Mouse (Mus musculus): ENCODE results near the gene Olfr1013. TPM values are rescaled to one million over a fixed set of nuclear protein-coding genes. Genes with fewer than 3 reads are reported as not detected.

The Olfr1013 gene
- not detected for polyA plus RNA-seq (2017; shearing (Covaris generic))

GRCm38 (mm10) chr2:85766798-85767197, at the start of gene Olfr1013:
Gene Olfr1013 (plus strand): TSS chr2:85767098.

GRCm38 (mm10) chr2:85762666-85763065, 4.2 kb upstream of the Olfr1013 start, which contains the start of gene Olfr1012:
Gene Olfr1012 (minus strand): TSS chr2:85762766.

DNA sequence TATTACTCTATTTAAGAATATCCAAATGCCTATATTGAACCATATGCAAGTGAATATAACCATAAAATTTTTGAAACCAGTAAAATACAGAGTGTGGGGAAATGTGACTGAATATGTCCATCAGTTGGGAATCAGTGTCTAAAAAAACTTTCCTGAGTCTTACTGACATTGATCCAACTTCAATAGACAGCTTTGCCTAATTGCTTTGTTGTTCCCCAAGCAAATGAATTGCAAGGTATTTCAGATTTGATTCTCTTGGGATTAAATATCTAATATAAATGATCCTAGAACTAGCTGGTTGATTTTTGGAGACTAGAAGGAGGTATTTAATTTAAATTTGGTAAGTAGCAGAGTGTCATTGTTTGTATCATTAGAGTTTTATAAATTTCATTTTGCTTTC, 5.5 kb downstream of the Olfr1013 start, which contains the start of gene Olfr1014:
TSS of gene Olfr1014 (plus strand) at position 301 of the 400 bp plus-strand sequence.

DNA sequence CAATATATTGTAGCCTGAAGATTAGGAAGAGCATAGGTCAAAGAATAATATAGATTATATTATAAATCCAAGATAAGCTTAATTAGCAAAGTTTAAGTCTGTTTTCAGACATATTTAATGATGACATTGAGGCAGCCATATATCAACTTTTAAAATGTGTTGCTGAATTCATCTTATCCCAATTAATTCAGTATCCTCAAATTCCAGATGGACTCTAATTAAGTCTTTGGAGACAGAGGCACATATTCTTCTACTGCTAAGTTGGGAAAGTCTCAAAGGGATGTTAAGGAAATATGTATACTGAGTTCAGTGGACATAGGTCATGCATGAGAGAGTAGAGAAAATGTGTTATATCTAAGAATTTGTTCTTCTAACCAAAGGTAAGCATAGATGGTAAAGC, 14.8 kb downstream of the Olfr1013 start, which contains the start of gene Olfr1015:
TSS of gene Olfr1015 (plus strand) at position 301 of the 400 bp plus-strand sequence.

GRCm38 (mm10) chr2:85802444-85802843, 35.5 kb downstream of the Olfr1013 start, which contains the start of gene Olfr1016:
Gene Olfr1016 (minus strand): TSS chr2:85802544.

DNA sequence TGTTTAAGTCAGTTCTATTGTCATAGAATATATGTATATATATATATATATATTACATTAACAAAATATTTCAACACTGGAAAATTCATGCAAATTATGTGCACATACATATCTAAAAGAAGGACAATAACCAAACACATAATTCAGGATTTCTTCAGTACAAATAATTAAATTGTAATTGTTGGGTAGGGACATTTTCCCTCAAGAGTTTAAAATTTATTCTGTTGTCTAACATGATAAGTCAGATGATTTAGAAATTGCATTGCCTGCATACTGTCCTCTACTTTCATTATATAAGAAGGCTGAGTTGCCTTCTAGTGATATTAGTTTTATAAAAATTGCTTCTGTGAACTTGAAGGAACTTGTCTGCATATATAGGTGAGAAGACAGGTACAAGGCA, 51.3 kb downstream of the Olfr1013 start, which contains the start of gene Olfr1018:
TSS of gene Olfr1018 (plus strand) at position 301 of the 400 bp plus-strand sequence.

Other genes with a start within 250 kb of the Olfr1013 start
- gene 4833423E24Rik, start 248.1 kb upstream of the Olfr1013 start, polyA plus RNA-seq (2017; shearing (Covaris generic)), result not detected
- gene Olfr996, start 187.9 kb upstream of the Olfr1013 start, polyA plus RNA-seq (2017; shearing (Covaris generic)), result not detected
- gene Olfr998, start 178.2 kb upstream of the Olfr1013 start, polyA plus RNA-seq (2017; shearing (Covaris generic)), result not detected
- not detected for gene Olfr1000, start 155.2 kb upstream of the Olfr1013 start, polyA plus RNA-seq (2017; shearing (Covaris generic))
- not detected for gene Olfr1002, start 116.4 kb upstream of the Olfr1013 start, polyA plus RNA-seq (2017; shearing (Covaris generic))
- not detected for gene Olfr154, start 102.6 kb upstream of the Olfr1013 start, polyA plus RNA-seq (2017; shearing (Covaris generic))
- not detected for gene Olfr1006, start 88.3 kb upstream of the Olfr1013 start, polyA plus RNA-seq (2017; shearing (Covaris generic))
- gene Olfr1008, start 77.7 kb upstream of the Olfr1013 start, polyA plus RNA-seq (2017; shearing (Covaris generic)), result not detected
- not detected for gene Olfr1009, start 51.7 kb upstream of the Olfr1013 start, polyA plus RNA-seq (2017; shearing (Covaris generic))
- not detected for gene Olfr1012, start 4.3 kb upstream of the Olfr1013 start, polyA plus RNA-seq (2017; shearing (Covaris generic))
- not detected for gene Olfr1014, start 5.6 kb downstream of the Olfr1013 start, polyA plus RNA-seq (2017; shearing (Covaris generic))
- not detected for gene Olfr1015, start 14.9 kb downstream of the Olfr1013 start, polyA plus RNA-seq (2017; shearing (Covaris generic))
- gene Olfr1016, start 35.4 kb downstream of the Olfr1013 start, polyA plus RNA-seq (2017; shearing (Covaris generic)), result not detected
- not detected for gene Olfr1018, start 51.4 kb downstream of the Olfr1013 start, polyA plus RNA-seq (2017; shearing (Covaris generic))
- not detected for gene Olfr1019, start 78.4 kb downstream of the Olfr1013 start, polyA plus RNA-seq (2017; shearing (Covaris generic))
- 0.35 TPM for gene Olfr1020, start 79.9 kb downstream of the Olfr1013 start, polyA plus RNA-seq (2017; shearing (Covaris generic))
- gene Olfr1022, start 101.5 kb downstream of the Olfr1013 start, polyA plus RNA-seq (2017; shearing (Covaris generic)), result not detected
- not detected for gene Olfr1023, start 118.5 kb downstream of the Olfr1013 start, polyA plus RNA-seq (2017; shearing (Covaris generic))
- not detected for gene Olfr1024, start 138.0 kb downstream of the Olfr1013 start, polyA plus RNA-seq (2017; shearing (Covaris generic))
- not detected for gene Olfr1025-ps1, start 148.1 kb downstream of the Olfr1013 start, polyA plus RNA-seq (2017; shearing (Covaris generic))
- gene Olfr1026, start 154.5 kb downstream of the Olfr1013 start, polyA plus RNA-seq (2017; shearing (Covaris generic)), result not detected
- gene Olfr1028, start 183.3 kb downstream of the Olfr1013 start, polyA plus RNA-seq (2017; shearing (Covaris generic)), result not detected
- not detected for gene Olfr1029, start 206.8 kb downstream of the Olfr1013 start, polyA plus RNA-seq (2017; shearing (Covaris generic))
- gene Olfr1030, start 212.2 kb downstream of the Olfr1013 start, polyA plus RNA-seq (2017; shearing (Covaris generic)), result 0.14 TPM
- not detected for gene Olfr1031, start 223.2 kb downstream of the Olfr1013 start, polyA plus RNA-seq (2017; shearing (Covaris generic))
- not detected for gene Olfr1032, start 238.4 kb downstream of the Olfr1013 start, polyA plus RNA-seq (2017; shearing (Covaris generic))